Mouse (Mus musculus) CH12.LX (cell line): ENCODE data around the gene Fdx1l. TPM values are rescaled to one million over a fixed set of nuclear protein-coding genes. Genes with fewer than 3 reads are reported as not detected.

Experiments used
- DNase-seq: peaks from one replicate; pipeline ENCODE4 v3.0.0-alpha.2; 2013; ENCODE audit errors: extremely low read depth
- H3K27ac ChIP-seq: 2 replicates; pipeline ENCODE4 v1.5.1; 2012; ENCODE audit warnings: low read depth, mild to moderate bottlenecking, control low read depth, moderate library complexity; ENCODE audit not compliant: insufficient read depth
- H3K27me3 ChIP-seq: replicated peaks from 2 replicates; pipeline ENCODE3; 2012; ENCODE audit warnings: inconsistent platforms
- H3K36me3 ChIP-seq, 2 experiments: replicated peaks in 1 of 2; 2 replicates each; pipeline versions ENCODE3 to v1.6.1; 2012; ENCODE audit warnings: inconsistent platforms in 1 of 2, low read length in 1 of 2, mild to moderate bottlenecking in 1 of 2, mixed read lengths in 1 of 2, moderate library complexity in 1 of 2; ENCODE audit not compliant: control insufficient read depth in 1 of 2, insufficient read depth in 1 of 2
- H3K4me1 ChIP-seq, 2 experiments: 2 replicates each; pipeline ENCODE4 v1.6.1; 2012; ENCODE audit warnings: inconsistent platforms in 1 of 2, moderate library complexity in 1 of 2; ENCODE audit not compliant: insufficient read depth in 2 of 2, control insufficient read depth in 1 of 2
- H3K4me2 ChIP-seq: 2 replicates; pipeline ENCODE4 v1.6.1; 2012; ENCODE audit warnings: low read depth, mild to moderate bottlenecking, control low read depth; ENCODE audit not compliant: poor library complexity, insufficient read depth, severe bottlenecking
- H3K4me3 ChIP-seq, 3 experiments: fragments of 150-350 bp in 1 of 3; sonication (generic) in 1 of 3; replicated peaks in 1 of 3; 2 replicates each; pipeline versions ENCODE3 to v1.5.1; 2011 to 2012; ENCODE audit warnings: low read depth in 2 of 3, low read length in 2 of 3, mild to moderate bottlenecking in 2 of 3, moderate library complexity in 2 of 3, control low read depth in 1 of 3, improper control_type of control experiment in 1 of 3, inconsistent platforms in 1 of 3, mixed read lengths in 1 of 3; ENCODE audit not compliant: poor library complexity in 1 of 3
- H3K79me2 ChIP-seq: replicated peaks from 2 replicates; pipeline ENCODE4 v1.6.1; 2012; ENCODE audit warnings: mild to moderate bottlenecking, moderate library complexity; ENCODE audit not compliant: control insufficient read depth, poor library complexity, insufficient read depth, severe bottlenecking; ENCODE audit errors: extremely low read depth
- H3K9ac ChIP-seq: 2 replicates; pipeline ENCODE4 v1.6.1; 2012; ENCODE audit warnings: low read depth, mild to moderate bottlenecking, control low read depth, moderate library complexity; ENCODE audit not compliant: insufficient read depth
- H3K9me3 ChIP-seq: replicated peaks from 2 replicates; pipeline ENCODE3; 2012; ENCODE audit warnings: low read length, inconsistent platforms, mixed read lengths
- CHD1 ChIP-seq: IDR thresholded peaks from 2 replicates; pipeline ENCODE4 v1.6.1; 2012; ENCODE audit warnings: low read depth, low read length, improper control_type of control experiment, inconsistent platforms
- CTCF ChIP-seq, 2 experiments: IDR thresholded peaks in 1 of 2; conservative IDR thresholded peaks in 1 of 2; 2 replicates each; pipeline ENCODE4 v1.5.1; 2011 to 2012; ENCODE audit warnings: low read depth in 2 of 2, low read length in 2 of 2, improper control_type of control experiment in 1 of 2, inconsistent platforms in 1 of 2, mild to moderate bottlenecking in 1 of 2, moderate library complexity in 1 of 2
- E2F4 ChIP-seq: IDR thresholded peaks from 2 replicates; pipeline ENCODE4 v1.6.1; 2011; ENCODE audit warnings: low read depth, low read length, improper control_type of control experiment; ENCODE audit not compliant: insufficient replicate concordance
- ELF1 ChIP-seq: IDR thresholded peaks from 2 replicates; pipeline ENCODE4 v1.6.1; 2014; ENCODE audit warnings: low read depth, mild to moderate bottlenecking, inconsistent platforms, low read length, improper control_type of control experiment
- EP300 ChIP-seq: IDR thresholded peaks from 2 replicates; pipeline ENCODE4 v1.6.1; 2011; ENCODE audit warnings: low read length, improper control_type of control experiment
- GABPA ChIP-seq: IDR thresholded peaks from 2 replicates; pipeline ENCODE4 v1.6.1; 2012; ENCODE audit warnings: low read depth, low read length, improper control_type of control experiment, inconsistent platforms; ENCODE audit not compliant: insufficient replicate concordance
- JUN ChIP-seq: IDR thresholded peaks from 2 replicates; pipeline ENCODE4 v1.6.1; 2011; ENCODE audit warnings: low read depth, mild to moderate bottlenecking, low read length, improper control_type of control experiment, moderate library complexity; ENCODE audit not compliant: insufficient read depth
- JUND ChIP-seq: conservative IDR thresholded peaks from 2 replicates; pipeline ENCODE4 v1.6.1; 2011; ENCODE audit warnings: low read depth, low read length, improper control_type of control experiment
- KAT2A ChIP-seq: IDR thresholded peaks from 2 replicates; pipeline ENCODE4 v1.6.1; 2012; ENCODE audit warnings: low read length, improper control_type of control experiment, inconsistent platforms; ENCODE audit not compliant: insufficient replicate concordance
- MAFK ChIP-seq: IDR thresholded peaks from 2 replicates; pipeline ENCODE4 v1.6.1; 2011; ENCODE audit warnings: low read length, improper control_type of control experiment; ENCODE audit not compliant: insufficient replicate concordance
- MAX ChIP-seq: IDR thresholded peaks from 2 replicates; pipeline ENCODE4 v1.6.1; 2011; ENCODE audit warnings: low read length, improper control_type of control experiment
- MAZ ChIP-seq: IDR thresholded peaks from 2 replicates; pipeline ENCODE4 v1.6.1; 2012; ENCODE audit warnings: low read depth, mild to moderate bottlenecking, inconsistent platforms, low read length, improper control_type of control experiment, moderate library complexity
- MXI1 ChIP-seq: IDR thresholded peaks from 2 replicates; pipeline ENCODE4 v1.6.1; 2011; ENCODE audit warnings: mild to moderate bottlenecking, low read depth, low read length, improper control_type of control experiment
- MYC ChIP-seq: IDR thresholded peaks from 2 replicates; pipeline ENCODE4 v1.6.1; 2011; ENCODE audit warnings: low read depth, mild to moderate bottlenecking, improper control_type of control experiment, low read length
- NELFE ChIP-seq: IDR thresholded peaks from 2 replicates; pipeline ENCODE4 v1.6.1; 2011; ENCODE audit warnings: low read depth, low read length, improper control_type of control experiment
- PAX5 ChIP-seq: IDR thresholded peaks from 2 replicates; pipeline ENCODE4 v1.6.1; 2012; ENCODE audit warnings: low read length, inconsistent platforms, mixed read lengths
- POLR2A ChIP-seq: IDR thresholded peaks from 2 replicates; pipeline ENCODE4 v1.6.1; 2011; ENCODE audit warnings: low read depth, mild to moderate bottlenecking, improper control_type of control experiment, low read length
- POLR2AphosphoS2 ChIP-seq: IDR thresholded peaks from 2 replicates; pipeline ENCODE4 v1.6.1; 2011; ENCODE audit warnings: low read depth, low read length, improper control_type of control experiment
- RAD21 ChIP-seq: IDR thresholded peaks from 2 replicates; pipeline ENCODE4 v1.6.1; 2011; ENCODE audit warnings: low read depth, mild to moderate bottlenecking, low read length, improper control_type of control experiment, moderate library complexity
- SIN3A ChIP-seq: IDR thresholded peaks from 2 replicates; pipeline ENCODE4 v1.6.1; 2012; ENCODE audit warnings: low read length, improper control_type of control experiment, inconsistent platforms
- USF1 ChIP-seq: IDR thresholded peaks from 2 replicates; pipeline ENCODE4 v1.6.1; 2014; ENCODE audit warnings: low read depth, mild to moderate bottlenecking, inconsistent platforms, low read length, improper control_type of control experiment
- USF2 ChIP-seq: conservative IDR thresholded peaks from 2 replicates; pipeline ENCODE4 v1.6.1; 2011; ENCODE audit warnings: low read depth, low read length, improper control_type of control experiment
- ZC3H11A ChIP-seq: IDR thresholded peaks from 2 replicates; pipeline ENCODE4 v1.6.1; 2012; ENCODE audit warnings: low read depth, mild to moderate bottlenecking, inconsistent platforms, low read length, improper control_type of control experiment
- ZMIZ1 ChIP-seq: IDR thresholded peaks from 2 replicates; pipeline ENCODE4 v1.6.1; 2012; ENCODE audit warnings: low read depth, mild to moderate bottlenecking, inconsistent platforms, low read length, improper control_type of control experiment
- dilution Hi-C: fragments of 300-500 bp; cut with MboI; formaldehyde crosslinking; loops from 2 replicates; pipeline ENCODE4 v1.14.3; 2020; ENCODE audit warnings: low sequenced_read_pairs; ENCODE audit not compliant: extremely low pct_unique_long_range_greater_than_20kb, extremely low pct_ligation_motif_present
- in situ Hi-C: fragments of 300-500 bp; cut with MboI; formaldehyde crosslinking; loops from 3 replicates; pipeline ENCODE4 v1.14.3; 2019; ENCODE audit warnings: low sequenced_read_pairs, low pct_ligation_motif_present, low pct_unique_long_range_greater_than_20kb, mixed read lengths
- polyA plus RNA-seq: library from polyadenylated mRNA; unstranded; fragments of >175 nt; gene quantifications from 2 replicates; pipeline ENCODE4 v1.2.1, GENCODE M21; 2012; ENCODE audit warnings: low read depth; ENCODE audit not compliant: insufficient read length
- total RNA-seq, 2 experiments: library from RNA; depleted of rRNA; stranded (reverse); fragments of 300-350 nt in 1 of 2; fragments of >200 nt in 1 of 2; gene quantifications; 2 replicates each; pipeline ENCODE4 v1.2.3; 2012 to 2014

Gene Fdx1l
- total and polyA plus RNA-seq, 3 experiments = 70.8 to 105 (median 79.7) TPM

DNA sequence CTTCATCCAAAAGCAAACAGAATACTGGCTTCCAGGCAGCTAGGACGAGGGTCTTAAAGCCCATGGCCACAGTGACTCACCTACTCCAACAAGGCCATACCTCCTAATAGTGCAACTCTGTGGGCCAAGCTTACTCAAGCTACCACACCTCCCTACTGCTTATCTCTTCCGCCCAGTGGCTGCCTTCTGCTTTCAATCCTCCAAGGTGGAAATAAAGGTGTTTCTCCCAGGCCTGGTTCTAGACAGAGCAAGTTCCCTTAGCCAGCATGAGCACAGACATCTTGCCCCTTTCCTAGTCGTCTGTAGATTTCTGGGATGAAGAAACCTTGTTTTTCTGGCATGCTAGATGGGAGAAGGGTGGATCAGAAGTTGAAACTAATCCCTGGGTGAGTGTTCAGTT is 33.6 kb downstream of the Fdx1l start:
- no peak overlapping the region for H3K9ac ChIP-seq
- in situ Hi-C loops = no loop called here

DNA sequence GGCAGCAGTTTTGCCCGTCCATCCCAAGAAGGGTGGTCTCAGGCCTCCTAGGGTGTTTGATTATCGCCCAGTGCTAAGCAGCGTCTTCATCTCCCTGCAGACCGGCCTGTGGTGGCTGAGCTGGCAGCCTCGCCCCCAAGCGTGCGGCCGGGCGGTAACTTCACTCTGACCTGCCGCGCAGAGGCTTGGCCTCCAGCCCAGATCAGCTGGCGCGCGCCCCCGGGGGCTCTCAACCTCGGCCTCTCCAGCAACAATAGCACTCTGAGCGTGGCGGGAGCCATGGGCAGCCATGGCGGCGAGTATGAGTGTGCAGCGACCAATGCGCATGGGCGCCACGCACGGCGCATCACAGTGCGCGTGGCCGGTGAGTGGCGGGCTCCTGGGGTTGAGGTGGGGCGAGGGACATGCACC is 35.9 kb downstream of the Fdx1l start:
- in situ Hi-C loops (no loop called here), dilution Hi-C loops (no loop called here)
- H3K27me3 ChIP-seq = no peaks in the 10 kb centered on the region
- H3K36me3 ChIP-seq = peaks cover 23 to 39% of the 10 kb centered on the region in 2 experiments
- TF ChIP-seq JUN (no peak), USF2 (no peak), MAX (no peak)
- no peak overlapping the region for H3K4me3 ChIP-seq
- no peaks in the 10 kb centered on the region for H3K79me2 ChIP-seq
- DNase-seq = no peak
- H3K4me1 ChIP-seq = peaks cover 14 to 29% of the 10 kb centered on the region in 2 experiments
- no peak overlapping the region for H3K9ac ChIP-seq
- H3K4me2 ChIP-seq = no peak overlapping the region
- no peaks in the 10 kb centered on the region for H3K9me3 ChIP-seq
- no peak overlapping the region for H3K27ac ChIP-seq

More for the DNA sequence above, 33.6 kb downstream of the Fdx1l start:
- Histone ChIP-seq H3K27ac (no peak overlapping the region), H3K4me3 (no peak overlapping the region), H3K4me2 (no peak overlapping the region), H3K9me3 (no peaks in the 10 kb centered on the region), H3K27me3 (no peaks in the 10 kb centered on the region), H3K36me3 (peaks cover 23 to 37% of the 10 kb centered on the region in 2 experiments), H3K79me2 (no peaks in the 10 kb centered on the region), H3K4me1 (peaks cover 9 to 15% of the 10 kb centered on the region in 2 experiments)
- dilution Hi-C loops = no loop called here
- TF ChIP-seq ZMIZ1 (no peak), NELFE (no peak), EP300 (no peak), E2F4 (no peak), ELF1 (no peak), USF1 (no peak), MAZ (no peak), MAFK (no peak), POLR2A (no peak), SIN3A (no peak), CHD1 (no peak), MXI1 (no peak), PAX5 (no peak)
- DNase-seq = no peak

DNA sequence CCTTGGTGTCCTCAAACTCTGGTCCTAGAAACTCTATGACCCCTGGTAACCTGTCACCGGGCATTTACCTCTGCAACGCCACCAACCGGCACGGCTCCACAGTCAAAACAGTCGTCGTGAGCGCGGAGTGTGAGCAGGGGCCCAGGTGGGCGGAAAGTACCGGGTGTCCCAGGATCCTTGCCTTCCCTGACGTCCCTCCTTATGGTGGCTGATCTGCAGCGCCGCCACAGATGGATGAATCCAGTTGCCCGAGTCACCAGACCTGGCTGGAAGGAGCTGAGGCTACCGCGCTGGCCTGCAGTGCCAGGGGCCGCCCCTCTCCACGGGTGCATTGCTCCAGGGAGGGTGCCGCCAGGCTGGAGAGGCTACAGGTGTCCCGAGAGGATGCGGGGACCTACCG is 36.7 kb downstream of the Fdx1l start:
- Histone ChIP-seq H3K4me1 (peaks cover 14 to 34% of the 10 kb centered on the region in 2 experiments), H3K79me2 (no peaks in the 10 kb centered on the region), H3K36me3 (peaks cover 23 to 39% of the 10 kb centered on the region in 2 experiments)
- DNase-seq = no peak
- in situ Hi-C loops = no loop called here
- TF ChIP-seq KAT2A = no peak
- no peak for TF ChIP-seq NELFE
- no peak for TF ChIP-seq POLR2AphosphoS2
- TF ChIP-seq JUND = no peak
- no peak for TF ChIP-seq GABPA
- no peak for TF ChIP-seq ZC3H11A
- TF ChIP-seq MAX = no peak
- TF ChIP-seq MYC = no peak
- TF ChIP-seq ZMIZ1 = no peak
- no peak for TF ChIP-seq RAD21
- TF ChIP-seq USF2 = no peak
- no peak for TF ChIP-seq ELF1
- TF ChIP-seq CTCF (conservative IDR thresholded peaks at IDR 0.05 in 1 of 2, IDR thresholded peaks at IDR 0.05 in 1 of 2; ENCODE audit: low read depth in 2 of 2, low read length in 2 of 2) = no peak
- TF ChIP-seq E2F4 = no peak
- TF ChIP-seq, all 38 proteins: peak for 0
- Histone ChIP-seq H3K27ac (no peak overlapping the region), H3K9me3 (no peaks in the 10 kb centered on the region), H3K4me2 (no peak overlapping the region), H3K27me3 (no peaks in the 10 kb centered on the region), H3K4me3 (no peak overlapping the region), H3K9ac (no peak overlapping the region)
- dilution Hi-C loops = no loop called here
